Mouse (Mus musculus) limb, embryonic 12.5 days (tissue): ENCODE measurements around the gene Sypl2. TPM values are rescaled to one million over a fixed set of nuclear protein-coding genes. Genes with fewer than 3 reads are reported as not detected.

ENCODE experiments used
- ATAC-seq: fragments of 200-750 bp; cut with Nextera tagmentation; 2 replicates; pipeline ENCODE4 v1.8.0; 2017; ENCODE audit warnings: low read depth, moderate TSS enrichment; ENCODE audit not compliant: insufficient number of reproducible peaks, insufficient read depth, low FRiP score, low TSS enrichment
- H3K27ac ChIP-seq: fragments of 300-500 bp; sonication (generic); 2 replicates; pipeline ENCODE4 v1.5.1; 2016; ENCODE audit warnings: mild to moderate bottlenecking, moderate library complexity
- H3K27me3 ChIP-seq: fragments of 300-500 bp; sonication (generic); 2 replicates; pipeline ENCODE4 v1.6.1; 2016; ENCODE audit warnings: mild to moderate bottlenecking, moderate library complexity
- H3K36me3 ChIP-seq: fragments of 300-500 bp; sonication (generic); 2 replicates; pipeline ENCODE4 v1.6.1; 2016; ENCODE audit warnings: mild to moderate bottlenecking, moderate library complexity
- H3K4me1 ChIP-seq: fragments of 300-500 bp; sonication (generic); replicated peaks from 2 replicates; pipeline ENCODE4 v1.6.1; 2016
- H3K4me2 ChIP-seq: fragments of 300-500 bp; sonication (generic); 2 replicates; pipeline ENCODE4 v1.6.1; 2016; ENCODE audit warnings: mild to moderate bottlenecking, moderate library complexity
- H3K4me3 ChIP-seq: fragments of 300-500 bp; sonication (generic); replicated peaks from 2 replicates; pipeline ENCODE4 v1.5.1; 2016; ENCODE audit warnings: mild to moderate bottlenecking
- H3K9ac ChIP-seq: fragments of 300-500 bp; sonication (generic); replicated peaks from 2 replicates; pipeline ENCODE4 v1.6.1; 2016; ENCODE audit warnings: mild to moderate bottlenecking, moderate library complexity
- H3K9me3 ChIP-seq: fragments of 300-500 bp; sonication (generic); 2 replicates; pipeline ENCODE4 v1.6.1; 2016; ENCODE audit warnings: mild to moderate bottlenecking, moderate library complexity
- WGBS: fragments of 180-500 bp; shearing (Covaris S2); methylation state at CpG from one replicate; pipeline ENCODE4 v1.1.7; 2016; 5-methylcytosine and 5-hydroxymethylcytosine counted together
- polyA plus RNA-seq: library from polyadenylated mRNA; unstranded; fragments of >200 nt; fragmentation: Nextera tagmentation; extraction: Ambion mirVana; gene quantifications from 2 replicates; pipeline ENCODE4 v1.2.1, GENCODE M21; 2016

Gene Sypl2
- polyA plus RNA-seq, 1 experiment from 2014 or later, result 0.87 TPM

- Histone ChIP-seq H3K27me3 (no peaks in the 10 kb centered on the region), H3K4me1 (peaks cover 26% of the 10 kb centered on the region), H3K4me3 (no peak overlapping the region), H3K27ac (no peak overlapping the region), H3K36me3 (peaks cover 69% of the 10 kb centered on the region), H3K9ac (no peak overlapping the region), H3K9me3 (no peaks in the 10 kb centered on the region), H3K4me2 (no peak overlapping the region)
- ATAC-seq, result no peak
- WGBS, result 87% methylated on average over 8 of the region's 8 CpGs
These were observed 20.8 kb downstream of the Sypl2 start for GRCm38 (mm10) chr3:108205601-108206000.

- no peak overlapping the region for H3K4me2 ChIP-seq
- H3K4me3 ChIP-seq, result no peak overlapping the region
- H3K27me3 ChIP-seq, result no peaks in the 10 kb centered on the region
- no peaks in the 10 kb centered on the region for H3K9me3 ChIP-seq
- peaks cover 69% of the 10 kb centered on the region for H3K36me3 ChIP-seq
- H3K27ac ChIP-seq, result no peak overlapping the region
- no peak overlapping the region for H3K9ac ChIP-seq
- ATAC-seq, result no peak
- H3K4me1 ChIP-seq, result peaks cover 34% of the 10 kb centered on the region
- 87% methylated on average over 11 of the region's 11 CpGs for WGBS
These were observed 22.0 kb downstream of the Sypl2 start for GRCm38 (mm10) chr3:108204470-108204869.

- no peak for ATAC-seq
- H3K36me3 ChIP-seq, result peaks cover 75% of the 10 kb centered on the region
- H3K4me2 ChIP-seq, result no peak overlapping the region
- 83% methylated on average over 11 of the region's 11 CpGs for WGBS
- H3K27ac ChIP-seq, result no peak overlapping the region
- H3K4me3 ChIP-seq, result no peak overlapping the region
- H3K4me1 ChIP-seq, result peaks cover 27% of the 10 kb centered on the region
- H3K9me3 ChIP-seq, result no peaks in the 10 kb centered on the region
- H3K27me3 ChIP-seq, result no peaks in the 10 kb centered on the region
- no peak overlapping the region for H3K9ac ChIP-seq
These were observed 22.7 kb downstream of the Sypl2 start for GRCm38 (mm10) chr3:108203621-108204325.

DNA sequence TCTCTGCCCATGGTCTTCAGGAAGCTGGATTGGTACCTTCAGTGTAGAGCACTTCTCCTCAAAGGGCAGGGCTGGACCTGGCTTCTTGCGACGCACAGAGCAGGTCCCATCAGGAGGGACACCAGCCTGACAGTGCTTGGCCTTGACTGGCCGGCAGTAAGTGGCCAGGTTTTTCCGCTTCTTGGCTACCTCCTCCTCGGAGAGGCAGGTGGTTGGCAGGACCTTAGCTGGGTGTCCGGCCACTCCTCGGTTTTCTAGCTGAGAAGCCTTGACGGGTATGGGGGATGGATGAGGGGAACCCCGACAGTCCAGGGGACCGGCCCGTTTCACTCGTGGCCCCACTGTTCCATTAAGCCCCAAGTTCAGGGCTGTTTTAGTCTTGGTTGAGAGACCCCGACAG is 23.2 kb downstream of the Sypl2 start:
- Histone ChIP-seq H3K27me3 (no peaks in the 10 kb centered on the region), H3K4me3 (no peak overlapping the region), H3K27ac (0 out of 2 replicates have a peak overlapping the region, but pooled peaks have one; percentile 12), H3K9me3 (no peaks in the 10 kb centered on the region), H3K36me3 (peaks cover 78% of the 10 kb centered on the region), H3K4me1 (peaks cover 21% of the 10 kb centered on the region), H3K4me2 (no peak overlapping the region), H3K9ac (no peak overlapping the region)
- WGBS, result 86% methylated on average over 13 of the region's 13 CpGs
- no peak for ATAC-seq

- ATAC-seq, result no peak
- 0 out of 2 replicates have a peak overlapping the region, but pooled peaks have one; percentile 12 for H3K27ac ChIP-seq
These were observed 23.9 kb downstream of the Sypl2 start for GRCm38 (mm10) chr3:108202506-108202905.

GRCm38 (mm10) chr3:108200329-108201323 is 25.8 kb downstream of the Sypl2 start, which contains the start of gene Cyb561d1:
Gene Cyb561d1, minus strand, starts transcription at chr3:108201212.
- peaks cover 57% of the 10 kb centered on the region for H3K36me3 ChIP-seq
- peak within 1 kb of the TSS; percentile 58 for H3K9ac ChIP-seq
- 3% methylated on average over 44 of the region's 44 CpGs for WGBS

More at GRCm38 (mm10) chr3:108202506-108202905, 23.9 kb downstream of the Sypl2 start:
- Histone ChIP-seq H3K9ac (no peak overlapping the region), H3K36me3 (peaks cover 76% of the 10 kb centered on the region), H3K27me3 (no peaks in the 10 kb centered on the region), H3K4me3 (no peak overlapping the region), H3K9me3 (no peaks in the 10 kb centered on the region), H3K4me2 (no peak overlapping the region), H3K4me1 (peaks cover 21% of the 10 kb centered on the region)

GRCm38 (mm10) chr3:108199231-108199630 is 27.2 kb downstream of the Sypl2 start:
- no peak for ATAC-seq
- WGBS, result 95% methylated on average over 6 of the region's 6 CpGs
- Histone ChIP-seq H3K4me1 (peaks cover 39% of the 10 kb centered on the region), H3K9ac (no peak overlapping the region), H3K27me3 (no peaks in the 10 kb centered on the region), H3K36me3 (peaks cover 43% of the 10 kb centered on the region), H3K4me2 (no peak overlapping the region), H3K27ac (no peak overlapping the region), H3K4me3 (no peak overlapping the region), H3K9me3 (no peaks in the 10 kb centered on the region)

More at GRCm38 (mm10) chr3:108200329-108201323, 25.8 kb downstream of the Sypl2 start, which contains the start of gene Cyb561d1:
- Histone ChIP-seq H3K9me3 (no peaks in the 10 kb centered on the region), H3K27ac (peak within 1 kb of the TSS; percentile 75), H3K4me1 (peaks cover 37% of the 10 kb centered on the region), H3K4me3 (peak within 1 kb of the TSS; percentile 59), H3K4me2 (peak within 1 kb of the TSS; percentile 82), H3K27me3 (no peaks in the 10 kb centered on the region)
- peak; percentile 88 for ATAC-seq

GRCm38 (mm10) chr3:108197066-108197497 is 29.4 kb downstream of the Sypl2 start:
- Histone ChIP-seq H3K9ac (peak overlapping the region; percentile 28; the same call in 1 of the 2 replicates), H3K4me1 (peaks cover 40% of the 10 kb centered on the region), H3K36me3 (peaks cover 23% of the 10 kb centered on the region), H3K27me3 (no peaks in the 10 kb centered on the region), H3K4me2 (peak overlapping the region; percentile 45), H3K9me3 (no peaks in the 10 kb centered on the region), H3K27ac (no peak overlapping the region), H3K4me3 (0 out of 2 replicates have a peak overlapping the region, but pooled peaks have one; percentile 3)
- WGBS, result 14% methylated on average over 14 of the region's 14 CpGs
- no peak for ATAC-seq

- H3K27ac ChIP-seq, result no peak overlapping the region
- H3K4me3 ChIP-seq, result no peak overlapping the region
- H3K9ac ChIP-seq, result no peak overlapping the region
- no peak overlapping the region for H3K4me2 ChIP-seq
- no peaks in the 10 kb centered on the region for H3K9me3 ChIP-seq
- 67% methylated on average over 7 of the region's 7 CpGs for WGBS
- ATAC-seq, result no peak
- peaks cover 16% of the 10 kb centered on the region; the same call in 1 of the 2 replicates for H3K36me3 ChIP-seq
- peaks cover 36% of the 10 kb centered on the region for H3K4me1 ChIP-seq
- no peaks in the 10 kb centered on the region for H3K27me3 ChIP-seq
These were observed 30.4 kb downstream of the Sypl2 start for GRCm38 (mm10) chr3:108195941-108196590.

DNA sequence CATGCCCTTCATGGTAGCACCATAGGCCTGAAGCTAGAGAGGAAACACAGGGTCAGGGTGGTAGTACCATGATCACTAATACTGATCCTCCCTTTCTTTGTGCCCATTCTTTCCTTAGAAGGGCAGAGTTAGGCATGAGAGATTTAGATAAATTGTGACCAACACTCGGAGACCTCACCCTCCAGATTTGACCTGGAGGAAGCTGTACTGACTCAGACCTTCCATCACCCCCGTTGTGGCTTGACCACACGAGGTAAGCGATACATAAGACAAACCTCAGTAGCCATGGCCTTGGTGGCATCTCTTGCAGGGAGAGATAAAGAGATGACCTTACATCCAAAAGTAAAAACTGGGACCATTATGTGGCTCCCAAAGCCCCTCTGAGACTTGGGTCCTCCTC is 31.2 kb downstream of the Sypl2 start:
- H3K9me3 ChIP-seq, result no peaks in the 10 kb centered on the region
- no peak overlapping the region for H3K9ac ChIP-seq
- H3K27me3 ChIP-seq, result no peaks in the 10 kb centered on the region
- H3K4me1 ChIP-seq, result peaks cover 30% of the 10 kb centered on the region
- WGBS, result 70% methylated on average over 4 of the region's 4 CpGs
- H3K4me3 ChIP-seq, result no peak overlapping the region
- H3K36me3 ChIP-seq, result peaks cover 16% of the 10 kb centered on the region; the same call in 1 of the 2 replicates
- H3K4me2 ChIP-seq, result no peak overlapping the region
- H3K27ac ChIP-seq, result no peak overlapping the region
- no peak for ATAC-seq
